Mouse (Mus musculus) liver, embryonic 14.5 days (tissue): Measurements from ENCODE around the gene Itih5. TPM values are rescaled to one million over a fixed set of nuclear protein-coding genes. Genes with fewer than 3 reads are reported as not detected.
A peak's percentile ranks its signal among the peaks of the same experiment; 100 is the strongest.

Experiments
- ATAC-seq: fragments of 200-750 bp; cut with Nextera tagmentation; 2 replicates; pipeline ENCODE4 v1.8.0; 2017; ENCODE audit warnings: moderate number of reproducible peaks, mild to moderate bottlenecking, moderate library complexity; ENCODE audit not compliant: insufficient read depth
- DNase-seq, 3 experiments: peaks; one replicate each; pipeline ENCODE4 v3.0.0-alpha.2; 2012 to 2013; ENCODE audit warnings: low read depth in 3 of 3, low spot score in 3 of 3
- H3K27ac ChIP-seq: fragments of 300-500 bp; sonication (generic); 2 replicates; pipeline ENCODE4 v1.5.1; 2014; ENCODE audit warnings: moderate library complexity, mild to moderate bottlenecking, control low read depth, inconsistent platforms
- H3K27me3 ChIP-seq: fragments of 300-500 bp; sonication (generic); 2 replicates; pipeline ENCODE4 v1.6.1; 2014; ENCODE audit warnings: mild to moderate bottlenecking, low read length, moderate library complexity; ENCODE audit not compliant: control insufficient read depth, insufficient read depth
- H3K36me3 ChIP-seq: fragments of 300-500 bp; sonication (generic); replicated peaks from 2 replicates; pipeline ENCODE4 v1.6.1; 2014; ENCODE audit warnings: low read depth; ENCODE audit not compliant: control insufficient read depth, insufficient read depth
- H3K4me1 ChIP-seq, 2 experiments: fragments of 200-500 bp in 1 of 2; fragments of 300-500 bp in 1 of 2; sonication (generic) in 1 of 2; replicated peaks; 2 replicates each; pipeline ENCODE4 v1.6.1; 2012 to 2014; ENCODE audit warnings: antibody characterized with exemption in 1 of 2, inconsistent platforms in 1 of 2, low read length in 1 of 2; ENCODE audit not compliant: control insufficient read depth in 2 of 2, insufficient read depth in 2 of 2
- H3K4me2 ChIP-seq: fragments of 300-500 bp; sonication (generic); 2 replicates; pipeline ENCODE4 v1.6.1; 2014; ENCODE audit warnings: low read depth, mild to moderate bottlenecking, control low read depth, moderate library complexity
- H3K4me3 ChIP-seq, 2 experiments: fragments of 200-500 bp in 1 of 2; fragments of 300-500 bp in 1 of 2; sonication (generic) in 1 of 2; 2 replicates each; pipeline ENCODE4 v1.5.1; 2012 to 2014; ENCODE audit warnings: low read depth in 2 of 2, low read length in 2 of 2, mild to moderate bottlenecking in 2 of 2, control low read depth in 1 of 2, inconsistent platforms in 1 of 2, moderate library complexity in 1 of 2; ENCODE audit not compliant: insufficient read depth in 1 of 2
- H3K9ac ChIP-seq: fragments of 300-500 bp; sonication (generic); replicated peaks from 2 replicates; pipeline ENCODE4 v1.6.1; 2014; ENCODE audit warnings: mild to moderate bottlenecking, control low read depth, moderate library complexity
- H3K9me3 ChIP-seq: fragments of 300-500 bp; sonication (generic); 2 replicates; pipeline ENCODE4 v1.6.1; 2016; ENCODE audit warnings: low read length, mixed read lengths; ENCODE audit not compliant: control insufficient read depth
- CTCF ChIP-seq: IDR thresholded peaks from 2 replicates; pipeline ENCODE4 v1.5.1; 2016; ENCODE audit warnings: antibody characterized with exemption, low read depth, control low read depth
- EP300 ChIP-seq: IDR thresholded peaks from 2 replicates; pipeline ENCODE4 v1.6.1; 2016; ENCODE audit warnings: antibody characterized with exemption, low read depth
- WGBS: fragments of 180-500 bp; shearing (Covaris S2); extraction: QIAGEN DNeasy Blood & Tissue Kit; methylation state at CpG from one replicate; pipeline ENCODE4 v1.1.7; 2014; ENCODE audit not compliant: insufficient replicate concordance; 5-methylcytosine and 5-hydroxymethylcytosine counted together
- polyA plus RNA-seq, 2 experiments: library from polyadenylated mRNA; depleted of rRNA in 1 of 2; stranded (reverse) in 1 of 2; unstranded in 1 of 2; fragments of >200 nt; fragmentation: Nextera tagmentation in 1 of 2; extraction: Ambion mirVana in 1 of 2; gene quantifications; 2 replicates each; pipeline versions ENCODE4 v1.2.1 to v1.2.3; 2012 to 2014

Gene Itih5
- polyA plus RNA-seq, 2 experiments = 2.0 to 2.5 TPM

- Histone ChIP-seq H3K4me2 (no peak overlapping the region), H3K4me1 (peaks cover 0 to 8% of the 10 kb centered on the region in 2 experiments; a peak in 1 of 4 replicates), H3K9ac (no peak overlapping the region), H3K27me3 (no peaks in the 10 kb centered on the region), H3K4me3 (no peak overlapping the region), H3K27ac (no peak overlapping the region), H3K36me3 (no peaks in the 10 kb centered on the region), H3K9me3 (no peaks in the 10 kb centered on the region)
- TF ChIP-seq CTCF (peak; percentile 54), EP300 (no peak)
- DNase-seq = no peak
- ATAC-seq = peak; percentile 23; the same call in 1 of the 2 replicates
- WGBS = 38% methylated on average over 7 of the region's 7 CpGs
Observed at GRCm38 (mm10) chr2:10300244-10300643, 146.9 kb downstream of the Itih5 start.

GRCm38 (mm10) chr2:10300771-10301170, 147.4 kb downstream of the Itih5 start:
- ATAC-seq (peak; percentile 78), DNase-seq (no peak)
- TF ChIP-seq CTCF (no peak), EP300 (no peak)
- 39% methylated on average over 10 of the region's 10 CpGs for WGBS
- H3K9me3 ChIP-seq = no peaks in the 10 kb centered on the region
- H3K9ac ChIP-seq = no peak overlapping the region
- H3K4me2 ChIP-seq = peak overlapping the region; percentile 30; the same call in 1 of the 2 replicates
- H3K27ac ChIP-seq = no peak overlapping the region
- H3K27me3 ChIP-seq = no peaks in the 10 kb centered on the region
- peaks cover 0 to 8% of the 10 kb centered on the region in 2 experiments; a peak in 1 of 4 replicates for H3K4me1 ChIP-seq
- no peaks in the 10 kb centered on the region for H3K36me3 ChIP-seq
- no peak overlapping the region for H3K4me3 ChIP-seq

- Histone ChIP-seq H3K4me1 (peaks cover 0 to 11% of the 10 kb centered on the region in 2 experiments; a peak in 2 of 4 replicates), H3K27ac (no peak overlapping the region), H3K4me2 (no peak overlapping the region), H3K4me3 (no peak overlapping the region), H3K27me3 (no peaks in the 10 kb centered on the region), H3K9me3 (no peaks in the 10 kb centered on the region), H3K9ac (no peak overlapping the region), H3K36me3 (no peaks in the 10 kb centered on the region)
- WGBS = 35% methylated on average over 3 of the region's 3 CpGs
- TF ChIP-seq EP300 (no peak), CTCF (no peak)
- ATAC-seq = no peak
- DNase-seq = no peak
Observed at GRCm38 (mm10) chr2:10301391-10301790, 148.0 kb downstream of the Itih5 start.

- no peaks in the 10 kb centered on the region for H3K9me3 ChIP-seq
- H3K4me1 ChIP-seq = peaks cover 5 to 17% of the 10 kb centered on the region in 2 experiments
- no peak overlapping the region for H3K4me3 ChIP-seq
- no peak overlapping the region for H3K4me2 ChIP-seq
- H3K27ac ChIP-seq = no peak overlapping the region
- no peak overlapping the region for H3K9ac ChIP-seq
- DNase-seq = no peak
- no peaks in the 10 kb centered on the region for H3K36me3 ChIP-seq
- TF ChIP-seq CTCF (no peak), EP300 (no peak)
- no peak for ATAC-seq
- WGBS = 70% methylated on average over 9 of the region's 9 CpGs
- no peaks in the 10 kb centered on the region for H3K27me3 ChIP-seq
Observed at GRCm38 (mm10) chr2:10301997-10302396, 148.6 kb downstream of the Itih5 start.

GRCm38 (mm10) chr2:10304911-10305310, 151.5 kb downstream of the Itih5 start:
- WGBS = 55% methylated on average over 3 of the region's 3 CpGs

More at GRCm38 (mm10) chr2:10304911-10305310, 151.5 kb downstream of the Itih5 start:
- no peak overlapping the region for H3K9ac ChIP-seq
- H3K36me3 ChIP-seq = no peaks in the 10 kb centered on the region
- DNase-seq = no peak
- no peak overlapping the region for H3K4me3 ChIP-seq
- no peak for TF ChIP-seq EP300
- H3K27me3 ChIP-seq = no peaks in the 10 kb centered on the region
- no peaks in the 10 kb centered on the region for H3K9me3 ChIP-seq
- H3K4me2 ChIP-seq = no peak overlapping the region
- peaks cover 14 to 30% of the 10 kb centered on the region in 2 experiments for H3K4me1 ChIP-seq
- ATAC-seq = no peak
- no peak overlapping the region for H3K27ac ChIP-seq

Other genes starting within 250 kb of the Itih5 start
- 3.2 and 4.7 TPM in 2 replicates for gene Taf3, start 105.0 kb upstream of the Itih5 start, polyA plus RNA-seq (2012; rRNA removed)
- 5.0 and 6.7 TPM in 2 replicates for gene Taf3, start 105.0 kb upstream of the Itih5 start, polyA plus RNA-seq (2014; fragmentation: Nextera tagmentation; extraction: Ambion mirVana)
- 147 and 186 TPM in 2 replicates for gene Atp5c1, start 73.1 kb upstream of the Itih5 start, polyA plus RNA-seq (2012; rRNA removed)
- gene Atp5c1, start 73.1 kb upstream of the Itih5 start, polyA plus RNA-seq (2014; fragmentation: Nextera tagmentation; extraction: Ambion mirVana) = 390 and 409 TPM in 2 replicates
- gene Kin, start 73.0 kb upstream of the Itih5 start, polyA plus RNA-seq (2012; rRNA removed) = 3.8 and 8.7 TPM in 2 replicates
- 14.2 and 14.6 TPM in 2 replicates for gene Kin, start 73.0 kb upstream of the Itih5 start, polyA plus RNA-seq (2014; fragmentation: Nextera tagmentation; extraction: Ambion mirVana)
- gene Itih2, start 22.2 kb upstream of the Itih5 start, polyA plus RNA-seq (2012; rRNA removed) = 236 and 321 TPM in 2 replicates
- 260 and 296 TPM in 2 replicates for gene Itih2, start 22.2 kb upstream of the Itih5 start, polyA plus RNA-seq (2014; fragmentation: Nextera tagmentation; extraction: Ambion mirVana)
- 0.10 and 0.17 TPM in 2 replicates for gene Sfmbt2, start 216.9 kb downstream of the Itih5 start, polyA plus RNA-seq (2012; rRNA removed)
- gene Sfmbt2, start 216.9 kb downstream of the Itih5 start, polyA plus RNA-seq (2014; fragmentation: Nextera tagmentation; extraction: Ambion mirVana) = 0.37 and 0.43 TPM in 2 replicates